1 mouse cellular context compared by ENCODE assay signal in genomic region chr11:58927053-58927452, GRCm38 (mm10).
A peak's percentile ranks its signal among the peaks of the same experiment; 100 is the strongest.
TF ChIP-seq lines count a peak whose summit lies in the region.

No protein-coding gene starts in this region.

TF ChIP-seq in MEL, 35 proteins besides CTCF, POLR2A, EP300 and RAD21:
- TF ChIP-seq MAFK (IDR thresholded peaks at IDR 0.05; ENCODE audit: borderline replicate concordance, low read depth, low read length) (peak; percentile 65; the same call in 1 of the 2 replicates), UBTF (IDR thresholded peaks at IDR 0.05; ENCODE audit: borderline replicate concordance, insufficient read depth, low read depth, low read length) (no peak), POLR2AphosphoS5 (IDR thresholded peaks at IDR 0.05; ENCODE audit: borderline replicate concordance, low read depth, low read length) (no peak), NELFE (IDR thresholded peaks at IDR 0.05; ENCODE audit: low read depth, low read length) (no peak), ZNF384 (IDR thresholded peaks at IDR 0.05; ENCODE audit: low read depth, low read length) (peak; percentile 66; the same call in 1 of the 2 replicates), TBP (IDR thresholded peaks at IDR 0.05; ENCODE audit: low read depth, low read length) (peak; percentile 97), GATA1 (IDR thresholded peaks at IDR 0.05; ENCODE audit: low read depth, low read length) (no peak)
